Mouse (Mus musculus): ENCODE measurements at regions not wholly inside any gene's neighbourhood (a gene's known extent, or its start where the extent isn't known, plus 50 kb on each side); places are given as distances from the start of the nearest gene placed in this dataset.
A peak's percentile ranks its signal among the peaks of the same experiment; 100 is the strongest.
"Not testable (repeated sequence)": the region's sequence is repeated elsewhere in the genome, so short reads cannot be mapped to it uniquely, and the experiment has no call there.

DNA sequence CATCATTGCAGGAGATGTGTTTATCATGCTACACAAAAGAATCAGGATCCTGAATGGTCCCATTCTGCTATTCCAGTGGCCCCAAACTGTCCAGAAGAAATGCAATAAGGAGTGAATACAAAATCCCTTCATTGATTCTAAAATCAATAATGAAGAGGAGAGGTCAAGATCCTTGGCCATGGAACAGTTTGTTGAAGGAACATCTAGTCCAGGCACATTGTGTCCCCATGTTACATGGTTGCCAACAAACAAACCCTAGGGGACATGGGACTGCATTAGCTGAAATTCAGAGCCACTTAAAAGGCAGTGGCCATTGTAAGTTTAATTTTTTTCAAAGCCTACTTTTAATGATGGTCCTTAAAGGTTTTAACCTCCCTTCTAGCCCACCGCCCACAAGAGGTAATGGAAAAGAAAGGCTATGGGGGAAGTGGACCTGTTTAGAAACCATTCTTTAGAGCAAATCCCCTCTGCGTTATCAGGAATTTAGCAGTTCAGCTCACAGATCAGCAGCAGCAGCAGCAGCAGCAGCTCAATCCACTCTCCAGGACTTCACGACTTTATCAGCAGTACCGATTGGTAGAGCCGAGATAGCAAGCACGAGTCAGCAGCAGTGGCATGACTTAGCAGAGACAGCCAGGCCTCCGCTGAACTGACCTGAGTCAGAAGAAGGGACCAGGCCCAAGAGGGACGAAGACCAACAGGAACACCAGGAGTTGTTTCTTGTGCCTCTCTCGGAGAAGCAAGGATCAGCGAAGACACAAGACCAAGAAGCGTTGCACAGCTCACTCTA is 268.3 kb downstream of the Setd4 start:
- DNase-seq, result no peak

DNA sequence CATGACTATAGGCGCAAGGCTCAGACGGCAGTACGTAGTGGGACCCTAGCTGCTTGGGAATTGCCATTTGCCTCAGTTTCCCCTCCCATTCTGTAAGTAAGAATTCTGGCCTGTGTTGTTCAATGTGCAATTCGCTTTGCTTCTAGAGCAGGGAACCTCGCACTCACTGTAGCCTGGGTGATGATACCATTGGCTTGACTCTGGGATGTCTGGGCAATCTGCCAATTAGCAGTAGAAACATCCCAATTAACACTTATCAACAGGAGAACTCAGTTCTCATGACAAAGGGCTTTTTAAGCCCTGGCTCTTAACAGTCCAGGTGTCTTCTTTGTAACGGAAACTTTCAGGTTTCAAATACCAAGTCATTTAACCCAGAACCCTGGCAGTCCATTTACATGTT is 270.2 kb downstream of the Setd4 start:
- no peak for DNase-seq

DNA sequence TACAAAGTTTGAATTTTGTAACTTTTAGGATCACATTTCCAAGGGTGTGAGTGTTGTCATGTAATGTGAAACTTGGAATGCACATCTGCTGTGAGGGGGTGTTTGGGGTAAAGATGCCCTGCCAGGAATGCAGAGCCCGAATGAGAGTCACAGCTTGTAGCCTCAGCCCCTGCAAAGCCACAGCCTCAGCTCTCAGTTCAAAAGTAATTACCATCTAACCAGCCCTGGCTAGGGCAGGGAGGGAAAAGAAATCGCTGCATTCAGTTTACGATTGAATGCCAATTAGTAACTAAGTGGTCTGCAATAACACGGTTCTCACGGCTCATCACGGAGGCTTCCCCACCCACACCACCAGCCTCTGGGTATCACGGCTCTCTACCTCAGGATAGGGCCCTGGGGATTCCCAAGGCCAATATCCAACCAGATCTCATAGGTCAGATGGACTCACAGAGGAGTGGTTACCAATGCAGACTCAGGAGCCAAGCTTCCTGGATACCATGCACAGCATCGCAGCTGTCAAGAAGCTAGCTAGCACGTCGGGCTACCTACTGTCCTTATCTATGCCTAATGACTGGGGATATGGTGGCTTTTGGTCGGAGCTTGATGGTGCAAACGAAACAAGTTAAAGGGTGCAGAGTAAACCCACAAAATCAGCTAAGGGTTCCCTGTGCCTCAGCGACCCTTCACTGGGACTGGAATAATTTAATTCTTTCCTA is 275.0 kb downstream of the Setd4 start:
- DNase-seq, result no peak

DNA sequence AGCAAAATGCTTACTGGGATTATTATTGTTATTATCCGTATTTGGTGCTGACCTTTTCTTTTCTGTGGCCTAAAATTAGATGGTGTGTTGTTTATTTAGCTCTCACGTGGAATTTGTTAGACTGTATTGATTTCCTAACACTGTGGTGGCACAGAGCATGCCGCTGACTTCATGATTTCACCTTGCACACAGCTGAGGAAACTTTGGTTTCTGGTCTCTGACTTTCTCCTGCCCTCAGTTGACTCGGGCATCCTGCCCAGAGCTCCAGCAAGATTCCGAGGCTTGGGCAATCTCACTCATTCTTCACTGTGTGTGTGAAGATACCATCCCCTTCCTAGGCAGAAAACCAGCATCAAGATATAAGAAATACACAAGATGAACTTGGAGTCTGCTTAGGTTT is 279.0 kb downstream of the Setd4 start:
- no peak for DNase-seq

GRCm38 (mm10) chr16:93323172-93323571 is 280.7 kb downstream of the Setd4 start:
- DNase-seq, result no peak

DNA sequence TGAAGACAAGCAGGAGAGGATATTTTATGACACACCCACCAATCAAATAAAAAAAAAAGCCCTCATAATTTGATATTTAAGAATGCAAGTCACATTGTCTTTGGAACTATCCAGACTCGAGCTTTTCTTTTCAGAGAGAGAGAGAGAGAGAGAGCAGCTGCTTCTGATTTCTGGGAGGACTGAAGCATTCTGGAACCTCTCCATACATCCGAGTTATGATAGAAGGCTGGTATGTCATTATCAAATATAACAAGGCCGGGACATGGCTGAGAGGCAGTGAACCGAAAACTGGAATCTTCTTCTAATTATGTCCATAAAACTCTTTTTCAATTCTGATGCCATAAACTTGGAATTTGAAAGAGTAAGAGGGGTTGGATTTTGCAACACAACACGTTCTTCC is 284.3 kb downstream of the Setd4 start:
- no peak for DNase-seq

GRCm38 (mm10) chr16:93311644-93312043 is 292.2 kb downstream of the Setd4 start:
- no peak for DNase-seq

GRCm38 (mm10) chr16:93308666-93309360 is 295.1 kb downstream of the Setd4 start:
- no peak for DNase-seq

GRCm38 (mm10) chr16:93306951-93307350 is 296.9 kb downstream of the Setd4 start:
- no peak for DNase-seq

DNA sequence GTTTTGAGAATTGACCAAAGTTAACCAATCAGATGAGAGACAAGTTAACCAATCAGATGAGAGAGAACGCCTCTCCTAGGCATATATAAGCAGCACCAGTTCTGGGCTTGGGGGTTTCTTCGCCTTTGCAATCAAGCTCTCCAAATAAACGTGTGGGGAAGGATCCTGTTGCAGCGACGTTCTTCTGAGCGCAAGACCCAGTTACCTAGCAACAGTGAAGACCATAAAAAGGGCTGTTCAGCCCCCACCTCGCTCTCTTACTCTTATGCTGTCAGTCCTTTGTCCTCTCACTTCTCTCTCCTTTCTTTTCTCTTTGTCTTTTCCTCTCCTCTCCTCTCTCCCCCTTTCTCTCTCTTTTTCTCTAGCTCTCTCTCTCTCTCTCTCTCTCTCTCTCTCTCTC is 297.7 kb downstream of the Setd4 start:
- DNase-seq, result not testable (repeated sequence)

DNA sequence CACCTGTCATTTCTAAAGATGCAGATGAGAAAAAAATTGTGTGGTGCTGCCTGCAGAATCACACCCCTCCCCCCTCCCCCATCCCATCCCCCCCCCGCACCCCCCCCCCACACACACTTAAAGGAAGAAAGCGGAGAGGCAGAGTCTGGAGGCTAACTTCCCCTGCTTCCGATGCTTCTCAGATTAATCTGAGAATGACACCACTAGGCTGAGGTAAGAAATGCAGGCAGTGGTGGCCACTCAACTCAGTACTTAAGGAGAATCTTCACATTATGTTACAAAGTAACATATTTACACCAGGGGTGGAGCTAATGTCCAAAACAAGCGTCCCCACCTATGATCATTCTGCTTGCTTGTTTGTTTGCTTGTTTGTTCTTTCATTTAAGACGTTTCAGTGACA is 309.4 kb downstream of the Setd4 start:
- DNase-seq, result no peak

DNA sequence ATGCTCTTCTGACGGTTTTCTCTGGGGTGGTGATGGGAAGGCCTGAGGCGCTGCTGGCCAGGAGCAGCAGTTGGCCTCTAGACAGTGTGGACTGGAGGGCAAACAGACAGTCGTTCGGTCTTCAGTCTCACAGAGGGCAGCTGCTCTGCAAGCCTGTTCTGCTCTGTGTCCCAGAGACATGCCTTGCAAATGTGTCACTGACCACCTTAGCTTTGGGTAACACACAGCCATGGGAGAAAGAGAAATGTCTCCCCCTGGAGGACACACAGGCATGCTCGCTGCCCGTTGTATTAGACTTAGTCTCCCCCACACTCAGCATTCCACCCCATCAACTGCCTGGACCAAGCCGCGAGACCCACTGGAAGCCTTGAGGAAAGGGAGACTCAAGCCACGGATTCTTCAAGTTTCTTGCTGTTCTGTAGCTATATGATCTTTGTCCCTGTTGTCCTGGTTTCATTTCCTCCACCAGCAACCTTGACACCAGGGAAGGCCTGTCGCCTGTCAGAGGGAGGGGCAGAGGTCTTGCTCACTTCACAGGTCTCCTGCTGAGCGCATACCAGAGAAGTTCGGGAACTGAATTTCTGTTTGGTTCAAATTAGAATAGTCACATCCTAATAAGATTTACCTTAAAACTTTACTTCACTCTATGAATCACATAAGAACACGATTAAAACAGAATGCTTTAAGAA is 310.8 kb downstream of the Setd4 start:
- DNase-seq, result peak; percentile 63 to 79

GRCm38 (mm10) chr16:93292181-93292834 is 311.6 kb downstream of the Setd4 start:
- no peak for DNase-seq

GRCm38 (mm10) chr16:93288036-93288435 is 315.8 kb downstream of the Setd4 start:
- DNase-seq, result no peak

DNA sequence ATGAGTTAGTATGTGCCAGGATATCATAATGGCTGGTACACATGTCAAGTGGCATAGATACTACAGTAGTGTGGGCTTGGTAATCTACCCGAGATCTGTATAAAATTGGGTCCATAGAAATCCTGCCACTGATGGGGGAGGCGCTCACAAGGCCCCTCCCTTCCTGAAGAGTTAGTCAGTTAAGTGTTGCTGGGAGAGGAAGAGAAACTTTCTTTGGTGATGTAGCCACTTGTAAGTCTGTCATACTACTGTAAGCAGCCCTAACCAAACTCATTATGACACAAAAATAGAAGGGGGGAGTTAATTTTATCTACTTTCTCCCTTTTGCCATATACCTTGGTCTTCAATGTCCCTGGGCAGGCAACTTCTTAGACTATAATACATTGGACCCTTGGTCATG is 316.3 kb downstream of the Setd4 start:
- DNase-seq, result no peak

- DNase-seq, result no peak
Observed at GRCm38 (mm10) chr16:93286816-93287215, 317.0 kb downstream of the Setd4 start.

DNA sequence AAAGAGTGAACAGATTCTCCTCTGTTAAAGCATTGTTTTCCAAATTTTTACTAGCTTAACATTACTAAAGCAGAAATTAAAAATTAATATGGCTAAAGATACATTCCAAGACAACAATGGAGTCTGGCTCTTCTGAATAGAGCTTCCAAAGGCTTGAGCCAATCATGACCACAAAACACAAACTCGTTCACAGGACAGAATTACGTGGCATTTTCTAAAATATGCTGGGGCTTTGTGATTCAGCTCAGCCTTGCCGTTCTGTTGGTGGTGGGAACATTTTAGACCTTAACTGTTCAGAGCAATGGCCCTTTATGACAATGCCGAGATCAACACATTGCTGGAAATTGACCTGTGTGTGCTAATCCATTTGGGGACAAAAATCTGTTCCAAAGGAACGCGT is 318.7 kb downstream of the Setd4 start:
- DNase-seq, result no peak

GRCm38 (mm10) chr16:93281715-93282114 is 322.1 kb downstream of the Setd4 start:
- DNase-seq, result no peak

DNA sequence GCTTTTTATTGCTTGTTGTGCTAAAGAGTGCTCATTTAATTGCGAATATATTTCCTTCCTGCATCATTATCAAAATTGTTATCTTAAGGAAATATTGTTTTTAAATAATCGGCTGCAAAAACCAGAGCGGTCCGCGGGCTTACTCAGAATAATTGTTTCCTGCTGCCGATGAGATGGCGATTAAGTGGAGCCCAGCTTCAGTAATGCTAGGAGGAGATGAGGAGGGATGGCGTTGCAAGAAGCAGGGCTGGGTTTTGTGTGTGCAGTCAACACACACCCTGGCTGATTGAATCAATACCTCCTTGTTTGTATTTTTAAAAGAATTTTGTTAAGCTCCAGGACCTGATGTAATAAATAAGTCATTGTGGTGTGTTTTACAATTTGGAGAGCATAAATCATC is 331.2 kb downstream of the Setd4 start:
- no peak for DNase-seq

GRCm38 (mm10) chr16:93272146-93272545 is 331.7 kb downstream of the Setd4 start:
- no peak for DNase-seq

DNA sequence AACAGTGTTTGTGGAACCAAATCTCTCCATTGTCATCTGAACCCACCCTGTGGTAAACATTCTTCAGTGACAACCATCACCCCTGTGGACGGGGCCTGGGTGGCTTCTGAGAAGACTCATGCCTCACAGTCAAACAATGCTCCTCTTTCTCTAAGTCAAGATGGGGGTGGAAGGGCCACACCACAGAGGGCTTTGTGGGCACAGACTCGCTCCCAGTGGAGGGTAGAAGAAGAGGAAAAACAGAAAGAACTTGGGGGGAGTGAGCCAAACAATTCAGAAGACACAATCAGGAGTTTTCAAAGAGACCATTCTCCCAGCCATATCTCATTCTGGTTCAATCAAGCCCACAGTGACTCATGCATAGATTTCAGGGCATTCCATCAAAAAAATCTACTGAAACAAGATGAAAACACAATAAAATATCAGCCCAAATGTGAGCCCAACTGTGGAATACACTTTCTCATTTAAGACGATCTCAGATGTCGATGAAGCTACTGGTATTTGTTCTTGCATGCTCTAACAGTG is 339.7 kb downstream of the Setd4 start:
- DNase-seq, result no peak

DNA sequence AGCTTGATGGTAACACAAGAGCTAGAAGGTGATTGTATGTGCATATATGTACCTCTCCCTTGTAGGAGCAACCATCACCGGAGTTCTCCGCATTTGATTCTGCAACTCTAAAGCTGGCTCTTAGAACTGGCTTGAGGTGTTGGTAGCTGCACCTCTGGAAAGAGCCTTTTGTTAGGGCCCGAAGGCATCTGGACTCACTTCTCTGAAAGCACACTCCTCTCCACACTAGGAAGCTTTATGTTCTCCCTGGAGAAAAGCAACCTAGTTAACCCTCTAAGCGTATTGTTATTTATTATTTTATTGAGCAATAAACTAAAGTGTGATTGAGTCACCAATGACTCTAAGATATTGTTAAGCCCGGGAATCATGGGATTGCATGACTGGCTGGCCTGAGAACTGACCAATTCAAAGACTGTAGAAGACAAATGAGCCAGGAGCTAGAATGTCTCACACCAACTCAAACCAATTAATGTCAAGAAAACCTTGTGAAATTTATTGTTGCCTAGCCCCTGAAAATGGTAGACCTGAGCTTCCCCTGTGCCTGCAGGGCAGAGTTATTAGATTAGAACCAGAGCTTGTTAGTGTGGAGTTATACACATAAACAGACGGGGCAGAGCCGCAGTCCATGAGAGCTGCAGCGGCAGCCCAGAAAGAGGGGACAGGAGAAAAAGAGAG is 340.6 kb downstream of the Setd4 start:
- no peak for DNase-seq

Measured in cerebellum, postnatal 25 days (tissue).